Mouse (Mus musculus): ENCODE measurements around the gene E2f1.

GRCm38 (mm10) chr2:154595775-154596174 is 26.1 kb upstream of the E2f1 start:
- TF ChIP-seq EP300 (optimal IDR thresholded peaks at IDR 0.05) (no peak), CTCF (IDR thresholded peaks at IDR 0.05; ENCODE audit: low read depth) (no peak)

Data from stomach, postnatal 0 days (tissue).